Mouse (Mus musculus) forebrain, postnatal 0 days (tissue): ENCODE data around the gene Ube2a. TPM values are rescaled to one million over a fixed set of nuclear protein-coding genes. Genes with fewer than 3 reads are reported as not detected.

ENCODE experiments used
- ATAC-seq: fragments of 200-750 bp; cut with Nextera tagmentation; 2 replicates; pipeline ENCODE4 v1.8.0; 2017; ENCODE audit warnings: mild to moderate bottlenecking, moderate library complexity
- DNase-seq: peaks from one replicate; pipeline ENCODE4 v3.0.0-alpha.2; 2015
- H3K27ac ChIP-seq: fragments of 300-500 bp; sonication (generic); 2 replicates; pipeline ENCODE4 v1.5.1; 2014; ENCODE audit warnings: low read depth, mild to moderate bottlenecking, antibody characterized with exemption, low read length, moderate library complexity, mixed read lengths
- H3K27me3 ChIP-seq: fragments of 300-500 bp; sonication (generic); 2 replicates; pipeline ENCODE4 v1.6.1; 2014; ENCODE audit warnings: mild to moderate bottlenecking, low read length, mixed read lengths; ENCODE audit not compliant: insufficient read depth
- H3K36me3 ChIP-seq: fragments of 300-500 bp; sonication (generic); 2 replicates; pipeline ENCODE4 v1.6.1; 2014; ENCODE audit warnings: mild to moderate bottlenecking, moderate library complexity; ENCODE audit not compliant: insufficient read depth
- H3K4me1 ChIP-seq: fragments of 300-500 bp; sonication (generic); 2 replicates; pipeline ENCODE4 v1.6.1; 2014; ENCODE audit warnings: antibody characterized with exemption; ENCODE audit not compliant: insufficient read depth
- H3K4me2 ChIP-seq: fragments of 300-500 bp; sonication (generic); 2 replicates; pipeline ENCODE4 v1.6.1; 2014; ENCODE audit warnings: low read depth, mild to moderate bottlenecking, moderate library complexity
- H3K4me3 ChIP-seq: fragments of 300-500 bp; sonication (generic); 2 replicates; pipeline ENCODE4 v1.5.1; 2014; ENCODE audit warnings: low read depth, low read length, mixed read lengths
- H3K9ac ChIP-seq: fragments of 300-500 bp; sonication (generic); 2 replicates; pipeline ENCODE4 v1.6.1; 2014; ENCODE audit warnings: mild to moderate bottlenecking
- H3K9me3 ChIP-seq: fragments of 300-500 bp; sonication (generic); 2 replicates; pipeline ENCODE4 v1.6.1; 2016; ENCODE audit warnings: low read length
- CTCF ChIP-seq: sonication (generic); IDR thresholded peaks from 2 replicates; pipeline ENCODE4 v1.5.1; 2016; ENCODE audit warnings: antibody characterized with exemption, control low read depth, low read depth
- WGBS: fragments of 180-500 bp; shearing (Covaris S2); extraction: QIAGEN DNeasy Blood & Tissue Kit; methylation state at CpG from one replicate; pipeline ENCODE4 v1.1.7; 2014; 5-methylcytosine and 5-hydroxymethylcytosine counted together
- polyA plus RNA-seq: library from polyadenylated mRNA; unstranded; fragments of >200 nt; fragmentation: Nextera tagmentation; extraction: Ambion mirVana; gene quantifications from 2 replicates; pipeline ENCODE4 v1.2.1, GENCODE M21; 2015
- total RNA-seq: library from RNA; depleted of rRNA; stranded (reverse); fragments of >200 nt; gene quantifications from 2 replicates; pipeline ENCODE4 v1.2.3, GENCODE M21; 2014; rRNA removed

Gene Ube2a
- total RNA-seq (24.4 and 31.4 TPM in 2 replicates), polyA plus RNA-seq (125 and 145 TPM in 2 replicates)

DNA sequence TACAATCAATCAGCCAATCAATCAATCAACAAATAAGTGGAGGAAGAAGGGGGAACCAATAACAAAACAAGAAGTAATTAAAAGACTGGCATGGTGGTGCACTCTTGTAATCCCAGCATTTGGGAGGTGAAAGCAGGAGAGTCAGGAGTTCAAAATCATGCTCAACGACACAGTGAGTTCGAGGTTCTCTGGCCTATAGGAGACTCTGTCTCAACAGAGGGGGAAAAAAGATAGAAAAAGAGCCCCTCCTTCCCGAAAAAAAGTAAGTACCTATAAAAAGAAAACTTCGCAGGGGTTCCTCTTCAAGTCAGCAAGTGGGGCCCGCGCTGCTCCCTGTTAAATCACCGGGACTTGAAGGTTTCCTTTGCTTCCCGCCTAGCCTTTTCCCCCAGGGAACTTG, at the start of gene Ube2a, which contains the start of gene C330007P06Rik:
Ube2a (plus strand) TSS at position 136 of the 400 bp plus-strand sequence.
C330007P06Rik (minus strand) TSS at position 347 of the 400 bp plus-strand sequence.
- ATAC-seq = no peak
- H3K27me3 ChIP-seq = no peaks in the 10 kb centered on the region
- peak within 1 kb of the TSS; percentile 64; the same call in 1 of the 2 replicates for H3K27ac ChIP-seq
- peak within 1 kb of the TSS; percentile 62 for H3K9ac ChIP-seq
- no peaks in the 10 kb centered on the region for H3K9me3 ChIP-seq
- no peaks in the 10 kb centered on the region for H3K36me3 ChIP-seq
- peak within 1 kb of the TSS; percentile 52 for H3K4me2 ChIP-seq
- WGBS = 24% methylated on average over 8 of the region's 8 CpGs
- no peak for TF ChIP-seq CTCF
- DNase-seq = no peak
- no peaks in the 10 kb centered on the region for H3K4me1 ChIP-seq
- H3K4me3 ChIP-seq = peak within 1 kb of the TSS; percentile 58

- Histone ChIP-seq H3K27me3 (no peaks in the 10 kb centered on the region), H3K9me3 (no peaks in the 10 kb centered on the region), H3K4me3 (no peak overlapping the region), H3K9ac (no peak overlapping the region), H3K4me2 (no peak overlapping the region), H3K36me3 (no peaks in the 10 kb centered on the region), H3K27ac (no peak overlapping the region), H3K4me1 (no peaks in the 10 kb centered on the region)
- TF ChIP-seq CTCF = no peak
- DNase-seq (no peak), ATAC-seq (no peak)
- WGBS = 83% methylated on average over 10 of the region's 10 CpGs
Measured at GRCm38 (mm10) chrX:36823932-36824711, 49.6 kb upstream of the Ube2a start.

DNA sequence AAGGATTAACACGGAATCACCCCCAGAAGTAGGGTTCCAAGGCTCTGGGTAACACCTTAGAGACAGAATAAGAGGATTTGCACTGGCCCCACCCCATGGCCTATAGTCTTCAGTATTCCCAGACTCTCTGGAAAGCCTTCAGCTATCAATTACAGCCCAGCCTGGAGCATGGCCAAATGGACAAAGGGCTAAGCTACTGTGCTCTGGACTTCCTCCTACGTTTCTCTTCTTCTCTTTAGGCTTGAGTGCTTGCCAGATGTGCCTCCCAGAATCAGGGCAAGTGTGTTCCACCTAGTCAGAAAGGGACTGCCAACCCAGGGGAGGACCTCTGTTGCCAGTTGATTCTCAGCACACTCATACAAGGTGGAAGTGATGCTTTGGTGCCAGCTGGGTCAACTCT, 48.7 kb upstream of the Ube2a start:
- Histone ChIP-seq H3K4me2 (no peak overlapping the region), H3K9me3 (no peaks in the 10 kb centered on the region), H3K27me3 (no peaks in the 10 kb centered on the region), H3K9ac (no peak overlapping the region), H3K27ac (no peak overlapping the region), H3K36me3 (no peaks in the 10 kb centered on the region), H3K4me1 (no peaks in the 10 kb centered on the region), H3K4me3 (no peak overlapping the region)
- ATAC-seq (no peak), DNase-seq (no peak)
- WGBS = 49% methylated on average over 2 of the region's 2 CpGs
- TF ChIP-seq CTCF = no peak

DNA sequence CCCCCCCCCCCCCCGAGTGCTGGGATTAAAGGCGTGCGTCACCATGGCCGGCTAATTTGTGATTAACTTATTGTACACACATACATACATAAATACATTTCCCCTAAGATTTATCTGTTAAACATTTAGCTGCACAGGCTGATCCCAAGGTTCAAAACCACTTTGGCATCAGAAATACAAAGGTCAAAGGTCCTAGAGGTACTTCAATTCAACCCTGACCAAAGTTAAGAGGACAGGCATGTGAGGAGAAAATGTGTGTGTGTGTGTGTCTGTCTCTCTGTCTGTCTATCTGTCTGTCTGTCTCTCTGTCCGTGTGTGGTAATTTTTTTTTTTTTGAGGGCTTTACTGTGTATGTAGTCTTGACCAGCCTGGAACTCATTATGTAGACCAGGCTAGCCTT, 46.8 kb upstream of the Ube2a start:
- no peak overlapping the region for H3K9ac ChIP-seq
- H3K4me2 ChIP-seq = no peak overlapping the region
- ATAC-seq = no peak
- no peaks in the 10 kb centered on the region for H3K36me3 ChIP-seq
- DNase-seq = no peak
- 90% methylated on average over 5 of the region's 5 CpGs for WGBS
- H3K4me3 ChIP-seq = no peak overlapping the region
- no peaks in the 10 kb centered on the region for H3K9me3 ChIP-seq
- H3K27ac ChIP-seq = no peak overlapping the region
- H3K4me1 ChIP-seq = no peaks in the 10 kb centered on the region
- no peaks in the 10 kb centered on the region for H3K27me3 ChIP-seq
- no peak for TF ChIP-seq CTCF

DNA sequence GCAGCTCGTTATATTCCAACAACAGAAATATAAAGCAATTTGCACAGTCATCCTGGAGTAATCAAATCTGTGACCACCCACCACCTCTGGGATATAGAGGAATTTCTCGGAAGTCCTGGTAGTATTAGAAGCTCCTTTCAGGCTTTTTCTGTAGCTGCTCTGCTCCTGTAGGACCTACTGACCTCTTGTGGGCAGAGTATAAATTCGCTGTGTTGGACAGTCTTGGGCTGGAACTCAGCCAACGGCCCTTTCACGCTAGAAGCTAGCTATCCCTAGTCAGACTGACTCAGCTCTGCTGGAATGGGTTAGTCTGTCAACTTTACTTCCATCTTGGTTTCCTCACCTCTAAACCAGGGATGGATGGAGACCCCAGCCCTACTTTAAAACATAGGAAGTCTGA, 43.4 kb upstream of the Ube2a start:
- Histone ChIP-seq H3K4me3 (no peak overlapping the region), H3K36me3 (no peaks in the 10 kb centered on the region), H3K27me3 (no peaks in the 10 kb centered on the region), H3K9me3 (no peaks in the 10 kb centered on the region), H3K27ac (no peak overlapping the region), H3K4me1 (no peaks in the 10 kb centered on the region), H3K4me2 (no peak overlapping the region), H3K9ac (no peak overlapping the region)
- TF ChIP-seq CTCF = 0 out of 2 replicates have a peak, but pooled peaks have one; percentile 20
- DNase-seq (peak; percentile 13), ATAC-seq (no peak)
- WGBS = 28% methylated on average over 5 of the region's 5 CpGs

GRCm38 (mm10) chrX:36831632-36832031, 42.1 kb upstream of the Ube2a start:
- WGBS = 70% methylated on average over 4 of the region's 4 CpGs
- no peak overlapping the region for H3K9ac ChIP-seq
- H3K27ac ChIP-seq = no peak overlapping the region
- H3K36me3 ChIP-seq = no peaks in the 10 kb centered on the region
- DNase-seq = peak; percentile 22
- H3K4me3 ChIP-seq = no peak overlapping the region
- H3K9me3 ChIP-seq = no peaks in the 10 kb centered on the region
- no peak overlapping the region for H3K4me2 ChIP-seq
- no peaks in the 10 kb centered on the region for H3K4me1 ChIP-seq
- H3K27me3 ChIP-seq = no peaks in the 10 kb centered on the region
- peak; percentile 70 for ATAC-seq
- TF ChIP-seq CTCF = no peak

- Histone ChIP-seq H3K4me1 (no peaks in the 10 kb centered on the region), H3K36me3 (no peaks in the 10 kb centered on the region), H3K27ac (no peak overlapping the region), H3K9me3 (no peaks in the 10 kb centered on the region), H3K4me2 (peak overlapping the region; percentile 35), H3K4me3 (peak overlapping the region; percentile 18), H3K9ac (peak overlapping the region; percentile 37), H3K27me3 (no peaks in the 10 kb centered on the region)
- ATAC-seq (peak; percentile 74), DNase-seq (peak; percentile 81)
- WGBS = 30% methylated on average over 19 of the region's 19 CpGs
- TF ChIP-seq CTCF = peak; percentile 76
Measured at GRCm38 (mm10) chrX:36833397-36834084, 40.2 kb upstream of the Ube2a start.
